Mouse (Mus musculus): ENCODE results near the gene Nlgn1. TPM values are rescaled to one million over a fixed set of nuclear protein-coding genes. Genes with fewer than 3 reads are reported as not detected.

The Nlgn1 gene
- polyA plus RNA-seq, 1 experiment from 2014 or later, result 0.48 TPM

DNA sequence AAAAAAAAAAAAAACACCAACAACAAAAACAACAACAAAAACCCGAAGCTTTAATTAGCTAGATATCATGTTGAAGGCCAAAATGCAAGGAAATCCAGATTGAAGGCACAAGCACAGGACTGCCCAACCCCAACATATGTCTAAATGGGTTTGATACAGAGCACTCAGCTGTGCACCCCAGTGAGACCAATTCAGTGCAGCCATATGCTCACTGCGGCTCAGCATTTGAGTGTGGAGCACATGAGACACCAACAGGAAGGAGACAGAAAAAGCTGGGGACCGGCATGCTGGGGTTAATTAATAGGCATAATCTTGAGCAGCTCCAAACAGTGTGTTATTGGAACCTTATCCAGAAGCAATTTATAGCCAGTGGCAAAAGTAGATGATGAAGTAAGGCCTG lies 190.7 kb downstream of the Nlgn1 start:
- WGBS, result 86% methylated on average over 3 of the region's 3 CpGs

GRCm38 (mm10) chr3:26134839-26135651 lies 197.2 kb downstream of the Nlgn1 start:
- H3K27me3 ChIP-seq (ENCODE audit: control insufficient read depth, insufficient read depth, low read length), result no peaks in the 10 kb centered on the region
- DNase-seq (ENCODE audit: low spot score) (no peak), ATAC-seq (ENCODE audit: insufficient number of reproducible peaks, low FRiP score, low TSS enrichment, low read depth) (no peak)
- no peak overlapping the region for H3K27ac ChIP-seq (replicated peaks; ENCODE audit: low read depth, low read length)
- no peak overlapping the region for H3K9ac ChIP-seq (ENCODE audit: low read length)
- no peaks in the 10 kb centered on the region for H3K9me3 ChIP-seq (ENCODE audit: control insufficient read depth, low read length)
- H3K36me3 ChIP-seq (ENCODE audit: control insufficient read depth, insufficient read depth, low read length), result no peaks in the 10 kb centered on the region
- H3K4me2 ChIP-seq (ENCODE audit: low read depth, severe bottlenecking), result no peak overlapping the region
- no peak overlapping the region for H3K4me3 ChIP-seq (ENCODE audit: low read depth, low read length)
- WGBS, result 41% methylated on average over 9 of the region's 9 CpGs
- no peaks in the 10 kb centered on the region for H3K4me1 ChIP-seq (ENCODE audit: control insufficient read depth, insufficient read depth, low read length)

More for the DNA sequence above, 190.7 kb downstream of the Nlgn1 start:
- no peak overlapping the region for H3K4me3 ChIP-seq (ENCODE audit: low read depth, low read length)
- no peaks in the 10 kb centered on the region for H3K9me3 ChIP-seq (ENCODE audit: control insufficient read depth, low read length)
- DNase-seq (ENCODE audit: low spot score), result no peak
- no peak overlapping the region for H3K4me2 ChIP-seq (ENCODE audit: low read depth, severe bottlenecking)
- H3K4me1 ChIP-seq (ENCODE audit: control insufficient read depth, insufficient read depth, low read length), result no peaks in the 10 kb centered on the region
- no peaks in the 10 kb centered on the region for H3K27me3 ChIP-seq (ENCODE audit: control insufficient read depth, insufficient read depth, low read length)
- H3K27ac ChIP-seq (replicated peaks; ENCODE audit: low read depth, low read length), result no peak overlapping the region
- no peak overlapping the region for H3K9ac ChIP-seq (ENCODE audit: low read length)
- no peaks in the 10 kb centered on the region for H3K36me3 ChIP-seq (ENCODE audit: control insufficient read depth, insufficient read depth, low read length)
- ATAC-seq (ENCODE audit: insufficient number of reproducible peaks, low FRiP score, low TSS enrichment, low read depth), result no peak

DNA sequence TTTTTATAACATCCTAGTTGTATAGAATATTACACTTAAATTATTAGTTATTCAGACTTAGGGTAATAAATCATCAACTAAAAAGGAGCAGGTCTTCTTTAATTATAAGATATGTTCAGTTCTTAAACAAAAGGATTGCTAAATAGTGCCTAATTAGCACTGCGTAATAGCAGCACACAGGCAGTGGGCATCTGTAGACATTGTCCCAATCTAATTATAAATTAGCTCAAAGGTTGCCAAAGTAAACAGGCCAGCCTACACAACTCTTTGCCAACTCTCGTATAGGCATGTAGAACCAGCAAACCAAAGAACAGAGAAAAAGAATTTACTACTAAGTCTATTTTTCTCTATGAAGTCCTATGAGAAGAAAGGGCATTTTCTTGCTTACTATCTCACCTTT lies 201.3 kb downstream of the Nlgn1 start:
- Histone ChIP-seq H3K4me2 (ENCODE audit: low read depth, severe bottlenecking) (no peak overlapping the region), H3K9ac (ENCODE audit: low read length) (no peak overlapping the region), H3K27me3 (ENCODE audit: control insufficient read depth, insufficient read depth, low read length) (no peaks in the 10 kb centered on the region), H3K4me3 (ENCODE audit: low read depth, low read length) (no peak overlapping the region), H3K9me3 (ENCODE audit: control insufficient read depth, low read length) (no peaks in the 10 kb centered on the region), H3K27ac (replicated peaks; ENCODE audit: low read depth, low read length) (no peak overlapping the region), H3K4me1 (ENCODE audit: control insufficient read depth, insufficient read depth, low read length) (no peaks in the 10 kb centered on the region), H3K36me3 (ENCODE audit: control insufficient read depth, insufficient read depth, low read length) (no peaks in the 10 kb centered on the region)
- DNase-seq (ENCODE audit: low spot score) (no peak), ATAC-seq (ENCODE audit: insufficient number of reproducible peaks, low FRiP score, low TSS enrichment, low read depth) (no peak)
- 84% methylated on average over 2 of the region's 2 CpGs for WGBS

DNA sequence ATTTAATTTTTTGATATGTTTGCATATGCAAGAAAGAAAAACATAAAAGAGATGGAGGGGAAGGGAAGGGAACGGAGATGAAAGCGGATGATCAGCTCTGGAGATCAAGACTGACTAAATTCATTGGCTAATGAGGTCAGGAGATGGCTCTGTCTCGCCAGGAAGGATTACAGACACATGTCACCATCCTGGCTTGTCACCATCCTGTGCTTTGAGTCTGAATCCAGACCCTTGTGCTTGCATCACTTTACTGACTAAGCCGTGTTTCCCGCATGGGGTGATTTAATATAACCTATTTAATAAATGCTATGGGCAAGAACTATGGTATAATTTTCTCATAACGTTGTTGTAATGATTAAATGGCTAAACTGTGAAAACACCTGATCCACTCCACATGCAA lies 202.8 kb downstream of the Nlgn1 start:
- Histone ChIP-seq H3K9me3 (ENCODE audit: control insufficient read depth, low read length) (no peaks in the 10 kb centered on the region), H3K27me3 (ENCODE audit: control insufficient read depth, insufficient read depth, low read length) (no peaks in the 10 kb centered on the region), H3K4me3 (ENCODE audit: low read depth, low read length) (no peak overlapping the region), H3K4me1 (ENCODE audit: control insufficient read depth, insufficient read depth, low read length) (no peaks in the 10 kb centered on the region), H3K9ac (ENCODE audit: low read length) (no peak overlapping the region), H3K36me3 (ENCODE audit: control insufficient read depth, insufficient read depth, low read length) (no peaks in the 10 kb centered on the region), H3K27ac (replicated peaks; ENCODE audit: low read depth, low read length) (no peak overlapping the region), H3K4me2 (ENCODE audit: low read depth, severe bottlenecking) (no peak overlapping the region)
- DNase-seq (ENCODE audit: low spot score) (no peak), ATAC-seq (ENCODE audit: insufficient number of reproducible peaks, low FRiP score, low TSS enrichment, low read depth) (no peak)
- WGBS, result 77% methylated on average over 6 of the region's 6 CpGs

DNA sequence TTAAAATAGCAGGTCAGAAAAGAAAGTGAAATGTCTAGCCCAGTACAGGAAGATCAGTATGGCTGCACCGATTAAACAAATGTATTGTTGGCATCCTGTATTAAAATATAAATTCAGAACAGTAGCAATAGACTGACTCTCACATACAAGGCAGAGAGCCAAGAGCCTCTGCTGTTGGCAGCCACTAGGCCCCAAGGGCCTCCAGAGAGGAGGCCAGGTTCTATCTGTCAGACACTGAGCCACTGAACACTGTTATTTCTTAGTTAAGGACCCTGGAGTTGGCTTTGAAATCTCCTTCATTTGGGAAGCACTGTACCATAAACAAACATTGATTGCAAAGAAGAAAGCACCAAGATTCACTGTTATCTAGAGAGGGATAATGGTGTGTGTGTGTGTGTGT lies 215.2 kb downstream of the Nlgn1 start:
- WGBS, result 91% methylated on average over 1 of the region's 1 CpGs
- no peak for ATAC-seq (ENCODE audit: insufficient number of reproducible peaks, low FRiP score, low TSS enrichment, low read depth)

GRCm38 (mm10) chr3:26106361-26106760 lies 225.9 kb downstream of the Nlgn1 start:
- Histone ChIP-seq H3K4me1 (ENCODE audit: control insufficient read depth, insufficient read depth, low read length) (no peaks in the 10 kb centered on the region), H3K9me3 (ENCODE audit: control insufficient read depth, low read length) (no peaks in the 10 kb centered on the region), H3K36me3 (ENCODE audit: control insufficient read depth, insufficient read depth, low read length) (no peaks in the 10 kb centered on the region), H3K4me2 (ENCODE audit: low read depth, severe bottlenecking) (no peak overlapping the region), H3K9ac (ENCODE audit: low read length) (no peak overlapping the region), H3K27me3 (ENCODE audit: control insufficient read depth, insufficient read depth, low read length) (no peaks in the 10 kb centered on the region), H3K27ac (replicated peaks; ENCODE audit: low read depth, low read length) (no peak overlapping the region), H3K4me3 (ENCODE audit: low read depth, low read length) (no peak overlapping the region)
- ATAC-seq (ENCODE audit: insufficient number of reproducible peaks, low FRiP score, low TSS enrichment, low read depth), result no peak
- WGBS, result 83% methylated on average over 7 of the region's 7 CpGs
- no peak for DNase-seq (ENCODE audit: low spot score)

More for the DNA sequence above, 215.2 kb downstream of the Nlgn1 start:
- Histone ChIP-seq H3K27ac (replicated peaks; ENCODE audit: low read depth, low read length) (no peak overlapping the region), H3K4me1 (ENCODE audit: control insufficient read depth, insufficient read depth, low read length) (no peaks in the 10 kb centered on the region), H3K9me3 (ENCODE audit: control insufficient read depth, low read length) (no peaks in the 10 kb centered on the region), H3K4me2 (ENCODE audit: low read depth, severe bottlenecking) (no peak overlapping the region), H3K36me3 (ENCODE audit: control insufficient read depth, insufficient read depth, low read length) (no peaks in the 10 kb centered on the region), H3K9ac (ENCODE audit: low read length) (no peak overlapping the region), H3K4me3 (ENCODE audit: low read depth, low read length) (no peak overlapping the region), H3K27me3 (ENCODE audit: control insufficient read depth, insufficient read depth, low read length) (no peaks in the 10 kb centered on the region)
- DNase-seq (ENCODE audit: low spot score), result no peak

GRCm38 (mm10) chr3:26105528-26105927 lies 226.7 kb downstream of the Nlgn1 start:
- 60% methylated on average over 3 of the region's 3 CpGs for WGBS
- no peaks in the 10 kb centered on the region for H3K36me3 ChIP-seq (ENCODE audit: control insufficient read depth, insufficient read depth, low read length)
- H3K9ac ChIP-seq (ENCODE audit: low read length), result no peak overlapping the region
- H3K4me2 ChIP-seq (ENCODE audit: low read depth, severe bottlenecking), result no peak overlapping the region
- no peaks in the 10 kb centered on the region for H3K9me3 ChIP-seq (ENCODE audit: control insufficient read depth, low read length)
- ATAC-seq (ENCODE audit: insufficient number of reproducible peaks, low FRiP score, low TSS enrichment, low read depth) (no peak), DNase-seq (ENCODE audit: low spot score) (no peak)
- no peaks in the 10 kb centered on the region for H3K4me1 ChIP-seq (ENCODE audit: control insufficient read depth, insufficient read depth, low read length)
- H3K27ac ChIP-seq (replicated peaks; ENCODE audit: low read depth, low read length), result no peak overlapping the region
- no peak overlapping the region for H3K4me3 ChIP-seq (ENCODE audit: low read depth, low read length)
- H3K27me3 ChIP-seq (ENCODE audit: control insufficient read depth, insufficient read depth, low read length), result no peaks in the 10 kb centered on the region

- Histone ChIP-seq H3K27ac (replicated peaks; ENCODE audit: low read depth, low read length) (no peak overlapping the region), H3K4me2 (ENCODE audit: low read depth, severe bottlenecking) (no peak overlapping the region), H3K36me3 (ENCODE audit: control insufficient read depth, insufficient read depth, low read length) (no peaks in the 10 kb centered on the region), H3K9me3 (ENCODE audit: control insufficient read depth, low read length) (no peaks in the 10 kb centered on the region), H3K9ac (ENCODE audit: low read length) (no peak overlapping the region), H3K4me1 (ENCODE audit: control insufficient read depth, insufficient read depth, low read length) (no peaks in the 10 kb centered on the region), H3K4me3 (ENCODE audit: low read depth, low read length) (no peak overlapping the region), H3K27me3 (ENCODE audit: control insufficient read depth, insufficient read depth, low read length) (no peaks in the 10 kb centered on the region)
- ATAC-seq (ENCODE audit: insufficient number of reproducible peaks, low FRiP score, low TSS enrichment, low read depth), result no peak
- WGBS, result 81% methylated on average over 1 of the region's 1 CpGs
- no peak for DNase-seq (ENCODE audit: low spot score)
Measured at GRCm38 (mm10) chr3:26102271-26102670, 230.0 kb downstream of the Nlgn1 start.

GRCm38 (mm10) chr3:26095551-26095950 lies 236.7 kb downstream of the Nlgn1 start:
- Histone ChIP-seq H3K27ac (replicated peaks; ENCODE audit: low read depth, low read length) (no peak overlapping the region), H3K27me3 (ENCODE audit: control insufficient read depth, insufficient read depth, low read length) (no peaks in the 10 kb centered on the region), H3K9ac (ENCODE audit: low read length) (no peak overlapping the region), H3K4me2 (ENCODE audit: low read depth, severe bottlenecking) (no peak overlapping the region), H3K4me3 (ENCODE audit: low read depth, low read length) (no peak overlapping the region), H3K4me1 (ENCODE audit: control insufficient read depth, insufficient read depth, low read length) (no peaks in the 10 kb centered on the region), H3K9me3 (ENCODE audit: control insufficient read depth, low read length) (no peaks in the 10 kb centered on the region), H3K36me3 (ENCODE audit: control insufficient read depth, insufficient read depth, low read length) (no peaks in the 10 kb centered on the region)
- ATAC-seq (ENCODE audit: insufficient number of reproducible peaks, low FRiP score, low TSS enrichment, low read depth), result no peak
- DNase-seq (ENCODE audit: low spot score), result no peak

Data from limb, embryonic 11.5 days (tissue).